Mouse (Mus musculus): Measurements from ENCODE around the gene Anapc11. TPM values are rescaled to one million over a fixed set of nuclear protein-coding genes. Genes with fewer than 3 reads are reported as not detected.
A peak's percentile ranks its signal among the peaks of the same experiment; 100 is the strongest.

Gene Anapc11
- polyA plus RNA-seq, 1 experiment from 2014 or later: 178 TPM

DNA sequence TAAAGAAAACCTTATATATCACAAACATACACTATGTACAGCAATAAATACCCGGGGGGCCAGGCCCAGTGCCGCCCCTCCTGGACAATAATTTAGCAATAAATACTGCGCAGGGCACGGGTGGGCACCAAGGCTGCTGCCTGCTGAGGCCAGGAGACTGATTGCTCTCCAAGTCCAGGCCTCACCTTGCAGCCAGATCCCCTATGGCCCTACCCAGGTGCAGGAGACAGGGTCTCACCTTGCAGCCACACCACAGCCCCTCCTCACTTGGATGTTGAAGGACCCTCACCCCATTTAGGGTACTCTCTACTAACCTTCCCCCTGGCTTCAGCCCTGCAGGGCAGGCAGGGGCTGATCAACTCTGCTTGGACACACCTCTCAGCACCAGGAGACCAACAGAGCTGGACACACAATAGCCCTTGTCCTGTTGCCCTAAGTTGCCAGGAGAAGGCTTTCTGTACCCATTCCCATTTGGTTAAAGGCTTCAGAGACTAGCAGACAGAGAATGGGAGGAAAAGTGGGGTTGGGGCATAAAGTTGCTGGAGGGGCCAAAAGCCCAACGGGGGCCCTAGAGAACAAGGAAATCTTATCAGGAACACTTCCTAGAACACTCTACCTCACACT lies 27.0 kb downstream of the Anapc11 start, which contains the start of gene Sirt7:
TSS of gene Sirt7 (minus strand) at position 89 of the 624 bp plus-strand sequence.
- peak; percentile 27 for ATAC-seq
- Histone ChIP-seq H3K27me3 (replicated peaks) (no peaks in the 10 kb centered on the region), H3K4me3 (replicated peaks) (peak within 1 kb of the TSS; percentile 93), H3K9me3 (no peaks in the 10 kb centered on the region), H3K4me1 (replicated peaks) (peaks cover 31% of the 10 kb centered on the region), H3K9ac (peak within 1 kb of the TSS; percentile 78), H3K4me2 (replicated peaks) (peak within 1 kb of the TSS; percentile 93), H3K36me3 (peaks cover 17% of the 10 kb centered on the region), H3K27ac (peak within 1 kb of the TSS; percentile 85)
- 14% methylated on average over 5 of the region's 5 CpGs for WGBS

DNA sequence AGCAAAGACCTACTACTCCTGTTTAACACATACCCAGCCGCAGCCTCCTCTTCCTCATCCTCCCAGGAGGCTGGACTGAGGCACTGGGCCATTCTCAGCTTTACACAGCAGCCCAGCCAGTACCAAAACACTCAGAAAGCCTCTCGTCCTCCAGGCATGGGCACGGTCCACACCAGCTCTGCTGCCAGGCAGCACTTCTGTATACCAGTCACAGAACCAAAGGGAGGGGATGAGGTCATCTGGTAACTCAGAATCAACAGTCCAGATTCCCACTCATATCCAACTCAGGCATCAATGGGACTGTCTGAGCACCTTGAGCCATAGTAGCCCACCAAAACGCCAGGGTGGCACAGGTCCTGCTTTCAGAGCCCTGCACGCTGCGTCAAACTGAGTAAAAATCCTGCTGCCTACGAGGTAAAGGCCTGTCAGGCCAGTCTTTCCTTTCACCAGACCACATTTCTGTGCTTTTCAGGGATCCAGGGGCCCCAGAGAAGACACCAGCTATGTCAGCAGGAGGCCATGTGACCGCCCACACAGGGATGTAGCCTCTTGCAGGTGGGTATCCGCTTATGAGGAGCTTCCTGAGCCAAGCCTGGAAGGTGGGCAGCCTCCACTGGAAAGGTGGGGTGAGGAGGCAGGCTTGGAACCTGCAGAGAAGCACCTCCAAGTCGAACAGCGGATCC lies 28.7 kb downstream of the Anapc11 start:
- Histone ChIP-seq H3K4me3 (replicated peaks) (no peak overlapping the region), H3K4me1 (replicated peaks) (peaks cover 45% of the 10 kb centered on the region), H3K9me3 (no peaks in the 10 kb centered on the region), H3K27ac (no peak overlapping the region), H3K9ac (no peak overlapping the region; the same call in 1 of the 2 replicates), H3K4me2 (replicated peaks) (no peak overlapping the region), H3K27me3 (replicated peaks) (no peaks in the 10 kb centered on the region), H3K36me3 (peaks cover 13% of the 10 kb centered on the region)
- WGBS: 91% methylated on average over 11 of the region's 11 CpGs
- ATAC-seq: no peak

DNA sequence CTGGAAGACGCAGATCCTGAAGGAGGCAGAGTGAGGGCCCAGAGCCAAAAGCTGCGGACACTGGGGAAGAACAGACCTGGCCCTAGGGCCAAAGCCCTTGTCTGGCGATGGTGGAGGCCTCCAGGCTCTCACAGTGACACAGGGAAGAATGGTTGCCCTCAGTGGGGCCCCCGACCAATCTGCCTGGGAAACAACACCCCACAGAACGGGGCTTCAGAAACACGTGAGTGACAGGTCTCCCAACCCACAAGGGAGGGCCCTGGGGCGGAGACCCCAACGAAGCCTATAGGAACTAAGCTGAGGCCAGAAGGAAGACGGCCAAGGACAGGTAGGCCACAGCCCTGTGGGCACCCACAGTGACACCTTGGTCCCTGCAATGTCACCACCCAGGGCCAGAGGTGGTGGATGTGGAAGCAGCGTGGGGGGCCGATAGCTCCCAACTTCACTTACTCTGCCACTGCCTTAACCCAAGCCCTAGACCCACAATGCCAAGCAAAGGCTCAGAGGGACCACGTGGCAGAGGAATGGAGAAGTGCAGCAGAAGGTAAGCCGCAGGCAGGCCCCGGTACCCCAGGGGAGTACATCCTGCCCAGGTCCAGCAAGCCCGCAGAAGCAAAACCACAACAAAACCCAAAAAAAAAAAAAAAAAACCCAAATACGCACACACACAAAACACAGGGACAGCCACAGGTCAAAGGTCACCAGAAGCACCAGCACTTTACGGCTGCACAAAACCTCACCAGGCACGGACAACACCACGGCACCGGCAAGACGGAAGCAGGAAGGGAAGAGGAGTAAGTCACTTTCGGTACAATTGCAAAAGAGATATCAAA lies 29.5 kb downstream of the Anapc11 start:
- Histone ChIP-seq H3K36me3 (peaks cover 13% of the 10 kb centered on the region), H3K4me1 (replicated peaks) (peaks cover 51% of the 10 kb centered on the region), H3K27ac (no peak overlapping the region), H3K9ac (no peak overlapping the region; the same call in 1 of the 2 replicates), H3K4me3 (replicated peaks) (no peak overlapping the region), H3K27me3 (replicated peaks) (no peaks in the 10 kb centered on the region), H3K4me2 (replicated peaks) (no peak overlapping the region), H3K9me3 (no peaks in the 10 kb centered on the region)
- 72% methylated on average over 22 of the region's 22 CpGs for WGBS
- ATAC-seq: no peak

DNA sequence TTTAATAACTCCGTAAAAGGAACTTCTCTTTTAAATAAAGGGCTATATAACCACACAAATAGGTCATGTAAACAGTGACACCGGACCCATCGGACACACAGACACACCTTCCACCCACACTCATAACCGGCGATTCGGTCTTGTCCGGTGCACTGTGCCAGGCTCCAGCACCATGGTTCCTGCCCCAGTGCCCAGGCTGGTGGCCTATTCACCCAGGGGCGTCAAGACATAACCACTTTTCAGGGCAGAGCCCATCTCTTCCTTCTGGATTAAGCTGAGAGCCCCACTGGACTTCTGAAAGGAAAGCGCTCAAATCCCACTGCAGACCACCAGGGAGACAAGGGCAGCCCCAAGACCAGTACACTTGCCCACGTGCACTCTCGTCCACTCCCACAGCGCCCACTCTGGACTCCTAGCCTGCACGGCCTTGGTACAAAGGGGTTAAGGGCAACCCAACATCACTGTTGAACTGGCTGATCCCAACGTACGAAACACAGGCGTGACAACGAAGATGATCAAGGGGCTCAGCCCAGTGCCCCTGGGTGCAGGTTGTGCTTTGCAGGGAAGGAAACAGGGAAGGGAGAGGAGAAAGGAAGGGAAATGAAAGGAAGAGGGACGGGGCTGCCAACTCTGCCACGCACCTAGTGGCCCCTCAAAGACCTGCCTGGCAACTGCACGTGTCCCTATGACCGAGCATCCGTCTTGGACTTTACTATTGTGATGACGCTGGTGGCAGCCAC lies 30.6 kb downstream of the Anapc11 start:
- H3K4me1 ChIP-seq (replicated peaks): peaks cover 48% of the 10 kb centered on the region
- peak overlapping the region; percentile 12; the same call in 1 of the 2 replicates for H3K4me2 ChIP-seq (replicated peaks)
- H3K27ac ChIP-seq: 0 out of 2 replicates have a peak overlapping the region, but pooled peaks have one; percentile 79
- no peaks in the 10 kb centered on the region for H3K27me3 ChIP-seq (replicated peaks)
- no peak overlapping the region for H3K9ac ChIP-seq
- WGBS: 93% methylated on average over 23 of the region's 23 CpGs
- ATAC-seq: no peak
- no peak overlapping the region for H3K4me3 ChIP-seq (replicated peaks)
- peaks cover 13% of the 10 kb centered on the region for H3K36me3 ChIP-seq
- H3K9me3 ChIP-seq: no peaks in the 10 kb centered on the region

DNA sequence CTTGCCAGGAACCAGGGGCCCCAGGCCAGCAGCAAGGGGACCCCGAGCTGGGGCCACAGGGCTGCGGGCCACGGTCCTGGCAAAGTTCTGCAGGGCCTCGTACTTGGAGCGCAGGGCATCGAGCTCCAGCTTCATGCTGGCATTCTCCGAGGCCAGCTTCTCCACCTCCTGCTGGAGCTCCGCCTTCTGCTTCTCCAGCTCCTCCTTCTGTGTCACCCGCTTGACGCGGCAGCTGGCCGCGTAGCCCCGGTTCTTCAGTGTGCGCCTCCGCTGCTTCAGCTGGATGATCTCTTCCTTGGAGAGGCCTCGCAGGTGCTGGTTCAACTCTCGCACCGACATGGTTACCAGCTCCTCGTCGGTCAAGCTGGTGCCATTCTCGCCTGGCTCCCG lies 31.1 kb downstream of the Anapc11 start:
- H3K4me2 ChIP-seq (replicated peaks): peak overlapping the region; percentile 85
- no peaks in the 10 kb centered on the region for H3K9me3 ChIP-seq
- peaks cover 13% of the 10 kb centered on the region for H3K36me3 ChIP-seq
- peaks cover 48% of the 10 kb centered on the region for H3K4me1 ChIP-seq (replicated peaks)
- no peak overlapping the region for H3K4me3 ChIP-seq (replicated peaks)
- WGBS: 71% methylated on average over 23 of the region's 23 CpGs
- ATAC-seq: no peak
- H3K9ac ChIP-seq: peak overlapping the region; percentile 29
- no peaks in the 10 kb centered on the region for H3K27me3 ChIP-seq (replicated peaks)
- H3K27ac ChIP-seq: peak overlapping the region; percentile 79

DNA sequence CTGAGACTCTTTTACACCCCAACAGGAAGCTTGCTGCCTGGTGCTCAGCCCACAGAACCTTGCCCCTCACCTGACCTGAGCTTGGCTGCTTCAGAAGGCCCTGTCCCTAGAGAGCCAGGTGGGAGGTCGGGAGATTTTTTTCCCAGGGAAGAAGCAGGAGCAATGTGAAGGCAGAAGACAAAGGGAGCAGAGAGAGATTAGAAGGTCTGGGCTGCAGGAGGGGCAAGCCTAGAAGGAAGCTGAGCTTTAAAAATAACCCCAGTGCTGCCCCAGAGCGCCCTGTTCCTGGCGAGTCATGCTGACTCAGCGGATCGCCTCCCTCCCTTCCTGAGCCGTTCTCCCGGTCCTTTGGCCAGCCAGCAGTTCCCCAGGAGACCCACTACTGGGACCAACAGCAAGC lies 31.7 kb downstream of the Anapc11 start:
- WGBS: 34% methylated on average over 7 of the region's 7 CpGs
- Histone ChIP-seq H3K9ac (peak overlapping the region; percentile 29), H3K4me3 (replicated peaks) (peak overlapping the region; percentile 17; the same call in 1 of the 2 replicates), H3K36me3 (peaks cover 13% of the 10 kb centered on the region), H3K27me3 (replicated peaks) (no peaks in the 10 kb centered on the region), H3K4me2 (replicated peaks) (peak overlapping the region; percentile 85), H3K9me3 (no peaks in the 10 kb centered on the region), H3K27ac (peak overlapping the region; percentile 79), H3K4me1 (replicated peaks) (peaks cover 48% of the 10 kb centered on the region)
- ATAC-seq: 0 out of 2 replicates have a peak, but pooled peaks have one; percentile 9

DNA sequence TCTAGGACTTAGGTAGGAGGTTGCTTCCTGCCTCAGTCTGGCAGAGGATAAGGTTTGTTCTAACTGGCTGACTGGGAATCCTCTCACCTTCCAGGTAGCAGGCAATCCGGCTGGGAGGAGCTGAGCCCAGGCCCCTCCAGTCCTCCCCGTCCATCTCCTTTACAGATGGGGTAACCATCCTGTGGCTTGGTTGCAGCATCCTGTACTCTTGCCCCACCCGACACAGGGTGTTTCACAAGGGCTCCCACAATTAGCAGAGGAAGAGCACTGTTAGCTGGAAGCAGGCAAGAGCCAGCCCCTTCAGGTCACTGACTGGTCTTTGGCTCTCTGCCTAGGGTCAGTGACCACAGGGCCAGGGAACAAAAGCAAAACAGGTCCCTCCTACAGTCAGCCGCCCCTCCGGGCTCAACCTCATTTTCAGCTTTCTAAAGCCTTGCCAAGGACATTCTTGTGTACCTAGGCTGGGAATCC lies 32.2 kb downstream of the Anapc11 start:
- no peaks in the 10 kb centered on the region for H3K27me3 ChIP-seq (replicated peaks)
- H3K36me3 ChIP-seq: peaks cover 13% of the 10 kb centered on the region
- H3K4me3 ChIP-seq (replicated peaks): peak overlapping the region; percentile 17; the same call in 1 of the 2 replicates
- H3K27ac ChIP-seq: peak overlapping the region; percentile 79
- no peaks in the 10 kb centered on the region for H3K9me3 ChIP-seq
- H3K4me2 ChIP-seq (replicated peaks): peak overlapping the region; percentile 85
- H3K4me1 ChIP-seq (replicated peaks): peaks cover 44% of the 10 kb centered on the region
- 54% methylated on average over 5 of the region's 5 CpGs for WGBS
- H3K9ac ChIP-seq: peak overlapping the region; percentile 29
- ATAC-seq: no peak

DNA sequence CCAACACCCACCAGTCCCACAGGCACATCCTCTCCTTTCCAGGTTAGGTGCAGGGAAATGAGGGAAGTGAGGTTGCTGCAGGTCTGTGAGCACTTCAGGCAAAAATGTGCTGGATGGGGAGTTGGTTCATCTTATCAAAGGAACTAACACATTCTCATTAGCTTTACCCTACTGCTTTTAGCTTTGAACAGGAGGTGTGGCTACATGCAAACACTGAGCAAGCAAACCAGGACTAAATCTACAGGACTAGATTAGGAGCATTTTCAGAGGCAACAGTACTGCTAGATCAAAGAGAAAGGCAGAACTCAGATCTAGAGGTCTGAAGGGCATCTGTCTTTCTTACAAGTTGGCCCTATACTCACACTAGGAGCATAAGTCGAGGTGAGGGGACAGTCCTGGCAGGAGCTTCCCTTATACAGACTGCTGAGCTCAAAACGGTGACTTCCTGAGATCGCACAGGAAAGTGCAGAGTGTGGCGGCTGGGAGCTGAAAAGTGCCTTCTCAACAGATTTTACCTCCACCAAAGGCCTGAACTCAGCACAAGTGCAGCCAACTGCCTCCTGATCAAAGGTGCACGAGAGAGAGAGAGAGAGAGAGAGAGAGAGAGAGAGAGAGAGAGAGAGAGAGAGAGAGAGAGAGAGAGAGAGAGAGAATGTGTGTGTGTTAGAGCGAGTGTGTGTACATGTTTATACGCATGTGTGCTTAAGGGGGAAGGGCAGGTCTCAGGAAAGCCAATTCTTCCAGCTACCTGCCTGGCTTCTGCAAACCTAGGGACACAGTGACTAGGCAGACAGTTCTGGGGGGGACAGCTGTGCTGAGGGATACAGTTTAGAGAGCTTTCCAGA lies 32.9 kb downstream of the Anapc11 start:
- H3K4me3 ChIP-seq (replicated peaks): 0 out of 2 replicates have a peak overlapping the region, but pooled peaks have one; percentile 94
- no peaks in the 10 kb centered on the region for H3K9me3 ChIP-seq
- H3K9ac ChIP-seq: peak overlapping the region; percentile 29
- H3K27ac ChIP-seq: peak overlapping the region; percentile 79
- peak overlapping the region; percentile 85 for H3K4me2 ChIP-seq (replicated peaks)
- WGBS: 24% methylated on average over 7 of the region's 7 CpGs
- ATAC-seq: no peak
- H3K27me3 ChIP-seq (replicated peaks): no peaks in the 10 kb centered on the region
- peaks cover 13% of the 10 kb centered on the region for H3K36me3 ChIP-seq
- peaks cover 39% of the 10 kb centered on the region for H3K4me1 ChIP-seq (replicated peaks)

DNA sequence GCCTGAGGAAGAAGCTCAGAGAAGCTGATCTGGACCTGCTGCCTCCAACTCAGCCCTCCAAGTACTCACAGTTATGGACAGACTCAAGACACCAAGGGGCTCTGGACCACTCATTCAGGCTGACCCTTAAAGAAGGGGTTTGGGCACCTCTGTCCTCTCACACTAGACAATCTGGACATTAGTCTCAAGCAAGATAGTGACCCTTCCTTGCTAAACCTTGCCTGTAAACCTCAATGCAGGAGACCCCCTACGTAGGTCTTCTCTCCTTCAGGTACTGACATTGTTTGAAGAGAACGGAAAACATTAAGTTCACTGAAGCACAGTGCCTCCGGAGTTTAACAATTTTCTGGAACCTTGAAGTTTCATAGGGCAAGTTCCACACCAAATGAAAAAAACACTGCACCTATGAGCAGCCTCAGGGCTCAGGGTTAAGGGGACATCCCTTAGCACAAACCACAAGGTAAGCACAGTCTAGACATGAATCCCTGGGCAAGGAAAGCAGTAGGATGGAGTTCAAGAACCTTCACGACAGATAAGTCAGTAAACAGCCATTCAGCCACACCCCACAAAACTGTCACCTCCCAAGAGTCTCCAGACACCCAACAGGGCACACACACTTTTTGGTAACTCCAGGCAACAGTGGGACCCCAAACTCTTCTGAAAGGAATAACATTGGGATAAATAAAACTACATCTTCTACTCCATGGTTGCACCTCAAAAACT lies 33.7 kb downstream of the Anapc11 start:
- Histone ChIP-seq H3K4me1 (replicated peaks) (peaks cover 39% of the 10 kb centered on the region), H3K4me2 (replicated peaks) (peak overlapping the region; percentile 85), H3K9ac (peak overlapping the region; percentile 95), H3K4me3 (replicated peaks) (peak overlapping the region; percentile 94), H3K27ac (peak overlapping the region; percentile 74; the same call in 1 of the 2 replicates), H3K27me3 (replicated peaks) (no peaks in the 10 kb centered on the region), H3K9me3 (no peaks in the 10 kb centered on the region), H3K36me3 (peaks cover 13% of the 10 kb centered on the region)
- ATAC-seq: no peak
- WGBS: 61% methylated on average over 4 of the region's 4 CpGs

All from intestine, embryonic 15.5 days (tissue).